Mouse (Mus musculus) hindbrain, embryonic 11.5 days (tissue): ENCODE measurements around the gene Kpna6. TPM values are rescaled to one million over a fixed set of nuclear protein-coding genes. Genes with fewer than 3 reads are reported as not detected.

ENCODE experiments used
- ATAC-seq: fragments of 200-750 bp; cut with Nextera tagmentation; 2 replicates; pipeline ENCODE4 v1.8.0; 2017; ENCODE audit warnings: mild to moderate bottlenecking, moderate TSS enrichment, moderate library complexity; ENCODE audit not compliant: low FRiP score
- DNase-seq: peaks from one replicate; pipeline ENCODE4 v3.0.0-alpha.2; 2015; ENCODE audit warnings: low spot score
- H3K27ac ChIP-seq: fragments of 300-500 bp; sonication (generic); 2 replicates; pipeline ENCODE4 v1.5.1; 2014; ENCODE audit warnings: mild to moderate bottlenecking, low read depth, low read length
- H3K27me3 ChIP-seq: fragments of 300-500 bp; sonication (generic); 2 replicates; pipeline ENCODE4 v1.6.1; 2014; ENCODE audit warnings: mild to moderate bottlenecking, low read length, moderate library complexity, mixed read lengths; ENCODE audit not compliant: control insufficient read depth, insufficient read depth
- H3K36me3 ChIP-seq: fragments of 300-500 bp; sonication (generic); 2 replicates; pipeline ENCODE4 v1.6.1; 2014; ENCODE audit warnings: mild to moderate bottlenecking, low read length, moderate library complexity, mixed read lengths; ENCODE audit not compliant: control insufficient read depth, insufficient read depth
- H3K4me1 ChIP-seq: fragments of 300-500 bp; sonication (generic); replicated peaks from 2 replicates; pipeline ENCODE4 v1.6.1; 2014; ENCODE audit warnings: low read length, mixed read lengths; ENCODE audit not compliant: control insufficient read depth, insufficient read depth
- H3K4me2 ChIP-seq: fragments of 300-500 bp; sonication (generic); replicated peaks from 2 replicates; pipeline ENCODE4 v1.6.1; 2014; ENCODE audit warnings: mild to moderate bottlenecking, low read depth, low read length
- H3K4me3 ChIP-seq: fragments of 300-500 bp; sonication (generic); 2 replicates; pipeline ENCODE4 v1.5.1; 2014; ENCODE audit warnings: low read depth, low read length
- H3K9ac ChIP-seq: fragments of 300-500 bp; sonication (generic); 2 replicates; pipeline ENCODE4 v1.6.1; 2014; ENCODE audit warnings: low read depth, low read length
- H3K9me3 ChIP-seq: fragments of 300-500 bp; sonication (generic); 2 replicates; pipeline ENCODE4 v1.6.1; 2016; ENCODE audit warnings: low read length; ENCODE audit not compliant: control insufficient read depth
- WGBS: fragments of 180-500 bp; shearing (Covaris S2); extraction: QIAGEN DNeasy Blood & Tissue Kit; methylation state at CpG from one replicate; pipeline ENCODE4 v1.1.7; 2014; 5-methylcytosine and 5-hydroxymethylcytosine counted together
- polyA plus RNA-seq: library from polyadenylated mRNA; unstranded; fragments of >200 nt; fragmentation: Nextera tagmentation; extraction: Ambion mirVana; gene quantifications from 2 replicates; pipeline ENCODE4 v1.2.1, GENCODE M21; 2014

Kpna6 gene
- polyA plus RNA-seq, 1 experiment from 2014 or later, result 13.9 TPM

DNA sequence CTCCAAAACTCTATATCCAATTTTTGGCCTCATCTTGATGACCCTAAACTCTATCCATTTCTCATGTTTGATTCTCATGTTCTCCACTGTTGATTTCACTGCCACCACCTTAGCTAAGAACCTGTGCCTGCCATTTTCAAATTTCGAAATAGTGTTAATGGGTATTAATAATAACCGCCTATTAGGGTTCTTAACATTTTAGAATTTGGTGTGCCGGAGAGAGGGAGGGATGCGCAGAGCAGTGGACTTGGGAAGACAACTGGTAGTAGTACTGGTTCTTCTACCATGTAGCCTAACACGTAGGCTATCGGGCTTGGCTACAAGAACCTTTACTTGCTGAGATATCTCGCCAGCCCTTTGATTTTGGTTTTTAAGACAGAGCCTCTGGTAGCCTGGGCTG is 24.6 kb upstream of the Kpna6 start:
- Histone ChIP-seq H3K4me2 (peak overlapping the region; percentile 50), H3K4me1 (peaks cover 4% of the 10 kb centered on the region; the same call in 1 of the 2 replicates), H3K27ac (peak overlapping the region; percentile 93), H3K27me3 (no peaks in the 10 kb centered on the region), H3K4me3 (peak overlapping the region; percentile 62), H3K9ac (peak overlapping the region; percentile 80), H3K36me3 (0 out of 2 replicates have a peak, but pooled peaks cover 5% of the 10 kb centered on the region), H3K9me3 (no peaks in the 10 kb centered on the region)
- DNase-seq, result peak; percentile 46
- 92% methylated on average over 7 of the region's 7 CpGs for WGBS
- no peak for ATAC-seq

DNA sequence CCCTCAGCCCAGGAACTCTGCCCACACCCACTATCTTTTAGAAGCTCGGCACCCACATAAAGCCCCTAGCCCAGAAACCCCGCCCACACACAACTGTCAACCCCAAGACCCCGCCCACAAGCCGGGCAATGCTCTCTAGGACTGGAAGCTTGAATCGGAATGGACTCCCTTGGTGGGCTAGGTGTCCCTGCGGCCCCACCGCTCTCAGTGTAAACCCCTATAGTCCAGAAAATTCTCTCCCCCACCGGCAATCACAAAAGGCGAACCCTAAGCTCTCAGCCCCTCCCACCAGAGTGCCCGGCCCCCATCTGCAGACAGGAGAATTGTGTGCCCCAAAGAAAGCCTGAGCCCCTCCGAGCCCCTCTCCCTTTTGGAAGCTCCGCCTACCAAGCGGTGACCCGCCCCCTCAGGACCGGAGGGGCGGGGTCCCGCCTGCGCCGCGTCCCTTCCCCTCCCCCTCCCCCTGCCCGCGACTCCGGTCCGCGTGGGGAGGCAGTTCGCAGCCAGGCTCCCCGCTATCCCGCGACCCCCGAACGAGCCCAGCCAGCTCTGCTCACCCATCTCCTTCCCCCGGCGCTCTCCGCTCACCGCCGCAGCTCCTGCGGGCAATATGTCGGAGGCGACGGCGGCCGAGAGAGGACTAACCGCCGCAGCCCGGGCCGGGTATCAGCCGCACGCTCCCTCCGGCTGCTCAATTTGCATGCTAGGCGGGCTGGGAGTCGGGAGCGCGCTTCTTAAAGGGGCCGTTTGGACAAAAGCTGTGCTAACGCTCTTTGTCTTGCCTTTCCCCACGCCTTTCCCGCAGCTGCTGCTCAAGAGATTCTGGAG is 23.8 kb upstream of the Kpna6 start, which contains the start of gene Tmem39b:
Gene Tmem39b, minus strand, starts transcription at position 681 of the 828 bp plus-strand sequence.
- DNase-seq, result peak; percentile 97
- peak within 1 kb of the TSS; percentile 93 for H3K27ac ChIP-seq

DNA sequence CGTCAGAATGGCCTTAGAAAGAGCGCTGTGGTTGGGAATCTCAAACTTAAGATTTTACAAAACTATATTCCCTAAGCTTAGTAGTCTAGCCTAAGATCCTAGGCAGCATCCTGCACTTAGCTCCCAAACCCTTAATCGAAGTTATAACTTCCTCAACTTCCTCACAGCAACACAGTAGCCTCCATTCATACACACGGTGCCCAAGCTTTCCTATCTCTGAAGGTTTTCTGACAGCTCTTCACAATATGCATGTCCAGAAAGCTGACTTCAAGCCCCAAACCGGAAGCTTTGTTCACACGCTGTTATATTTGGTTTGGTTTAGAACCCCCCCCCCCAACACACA is 23.2 kb upstream of the Kpna6 start:
- peak overlapping the region; percentile 93 for H3K27ac ChIP-seq
- peaks cover 7% of the 10 kb centered on the region; the same call in 1 of the 2 replicates for H3K36me3 ChIP-seq
- no peaks in the 10 kb centered on the region for H3K27me3 ChIP-seq
- WGBS, result 28% methylated on average over 6 of the region's 6 CpGs
- H3K4me1 ChIP-seq, result no peaks in the 10 kb centered on the region; the same call in 1 of the 2 replicates
- no peak for DNase-seq
- peak overlapping the region; percentile 80 for H3K9ac ChIP-seq
- peak overlapping the region; percentile 54 for H3K4me2 ChIP-seq
- no peaks in the 10 kb centered on the region for H3K9me3 ChIP-seq
- peak overlapping the region; percentile 62 for H3K4me3 ChIP-seq
- ATAC-seq, result no peak

More for the DNA sequence above, 23.8 kb upstream of the Kpna6 start, which contains the start of gene Tmem39b:
- peak; percentile 91 for ATAC-seq
- Histone ChIP-seq H3K4me2 (peak within 1 kb of the TSS; percentile 54), H3K4me3 (peak within 1 kb of the TSS; percentile 62), H3K27me3 (no peaks in the 10 kb centered on the region), H3K4me1 (no peaks in the 10 kb centered on the region; the same call in 1 of the 2 replicates), H3K9ac (peak within 1 kb of the TSS; percentile 80), H3K36me3 (0 out of 2 replicates have a peak, but pooled peaks cover 5% of the 10 kb centered on the region), H3K9me3 (no peaks in the 10 kb centered on the region)
- WGBS, result 1% methylated on average over 39 of the region's 57 CpGs

- Histone ChIP-seq H3K4me1 (no peaks in the 10 kb centered on the region), H3K4me2 (no peak overlapping the region), H3K9me3 (no peaks in the 10 kb centered on the region), H3K27ac (no peak overlapping the region), H3K27me3 (no peaks in the 10 kb centered on the region), H3K36me3 (peaks cover 14% of the 10 kb centered on the region; the same call in 1 of the 2 replicates), H3K4me3 (no peak overlapping the region), H3K9ac (no peak overlapping the region)
- ATAC-seq (no peak), DNase-seq (no peak)
- 98% methylated on average over 6 of the region's 6 CpGs for WGBS
Observed at GRCm38 (mm10) chr4:129684531-129684930, 12.0 kb upstream of the Kpna6 start.

DNA sequence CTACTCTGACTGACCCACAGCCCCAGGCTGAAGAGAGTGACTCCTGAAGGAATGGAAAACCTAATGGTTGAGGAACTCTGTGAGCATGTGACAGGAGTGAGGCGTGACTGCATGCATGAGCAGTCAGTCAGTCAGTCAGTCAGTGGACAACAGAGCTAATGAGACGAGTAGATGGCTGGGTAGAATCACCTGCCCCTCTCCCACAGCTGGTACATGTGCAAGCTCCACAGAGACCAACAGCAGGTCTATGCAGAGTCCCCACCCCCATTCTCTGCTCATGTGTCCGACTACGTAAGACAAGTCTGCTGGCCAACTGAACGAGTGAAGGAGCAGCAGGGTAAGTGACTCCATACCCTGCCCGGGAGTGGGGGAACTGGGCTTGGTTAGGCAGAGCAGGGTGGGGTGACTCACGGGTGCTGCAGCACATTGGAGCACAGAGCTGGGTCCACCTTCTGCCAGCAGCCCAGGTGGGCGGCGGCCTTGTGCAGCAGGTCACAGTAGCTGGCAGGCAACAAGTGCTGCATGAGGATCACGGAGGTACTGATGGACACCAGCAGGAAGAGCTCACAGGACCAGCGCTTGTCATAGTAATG is 11.4 kb upstream of the Kpna6 start:
- Histone ChIP-seq H3K4me3 (no peak overlapping the region), H3K9me3 (no peaks in the 10 kb centered on the region), H3K9ac (no peak overlapping the region), H3K27me3 (no peaks in the 10 kb centered on the region), H3K4me2 (no peak overlapping the region), H3K4me1 (no peaks in the 10 kb centered on the region), H3K27ac (no peak overlapping the region), H3K36me3 (peaks cover 14% of the 10 kb centered on the region; the same call in 1 of the 2 replicates)
- ATAC-seq (no peak), DNase-seq (no peak)
- WGBS, result 87% methylated on average over 11 of the region's 11 CpGs

- no peak for ATAC-seq
- 98% methylated on average over 11 of the region's 11 CpGs for WGBS
- peaks cover 13% of the 10 kb centered on the region; the same call in 1 of the 2 replicates for H3K36me3 ChIP-seq
Observed at GRCm38 (mm10) chr4:129681837-129682236, 9.3 kb upstream of the Kpna6 start.

GRCm38 (mm10) chr4:129672878-129673449 is 397 bp upstream of the Kpna6 start:
- Histone ChIP-seq H3K4me3 (peak overlapping the region; percentile 98), H3K4me1 (no peaks in the 10 kb centered on the region), H3K27me3 (no peaks in the 10 kb centered on the region), H3K9ac (peak overlapping the region; percentile 95), H3K27ac (peak overlapping the region; percentile 17; the same call in 1 of the 2 replicates), H3K4me2 (peak overlapping the region; percentile 87), H3K9me3 (no peaks in the 10 kb centered on the region), H3K36me3 (0 out of 2 replicates have a peak, but pooled peaks cover 4% of the 10 kb centered on the region)
- ATAC-seq (peak; percentile 15; the same call in 1 of the 2 replicates), DNase-seq (no peak)
- WGBS, result 8% methylated on average over 10 of the region's 10 CpGs

More at GRCm38 (mm10) chr4:129681837-129682236, 9.3 kb upstream of the Kpna6 start:
- DNase-seq, result no peak
- H3K27ac ChIP-seq, result no peak overlapping the region
- no peak overlapping the region for H3K9ac ChIP-seq
- H3K4me1 ChIP-seq, result no peaks in the 10 kb centered on the region
- H3K4me2 ChIP-seq, result no peak overlapping the region
- no peaks in the 10 kb centered on the region for H3K9me3 ChIP-seq
- H3K4me3 ChIP-seq, result no peak overlapping the region
- no peaks in the 10 kb centered on the region for H3K27me3 ChIP-seq

GRCm38 (mm10) chr4:129671491-129672082 is 980 bp downstream of the Kpna6 start:
- ATAC-seq (no peak), DNase-seq (peak; percentile 77)
- no peaks in the 10 kb centered on the region for H3K4me1 ChIP-seq
- peak overlapping the region; percentile 95 for H3K9ac ChIP-seq
- peak overlapping the region; percentile 98 for H3K4me3 ChIP-seq
- WGBS, result 7% methylated on average over 12 of the region's 12 CpGs
- H3K27ac ChIP-seq, result peak overlapping the region; percentile 89; the same call in 1 of the 2 replicates
- no peaks in the 10 kb centered on the region for H3K9me3 ChIP-seq
- peak overlapping the region; percentile 87 for H3K4me2 ChIP-seq
- no peaks in the 10 kb centered on the region for H3K27me3 ChIP-seq
- 0 out of 2 replicates have a peak, but pooled peaks cover 1% of the 10 kb centered on the region for H3K36me3 ChIP-seq
